Mouse (Mus musculus) myocyte (in vitro differentiated cells): ENCODE measurements around the gene Ankrd13b. TPM values are rescaled to one million over a fixed set of nuclear protein-coding genes. Genes with fewer than 3 reads are reported as not detected.

Experiments used
- H3K27me3 ChIP-seq: one replicate; pipeline ENCODE4 v1.6.1; 2011; ENCODE audit not compliant: control insufficient read depth, insufficient read depth, insufficient read length
- H3K36me3 ChIP-seq: one replicate; pipeline ENCODE4 v1.6.1; 2011; ENCODE audit not compliant: control insufficient read depth, insufficient read depth
- H3K4me2 ChIP-seq: one replicate; pipeline ENCODE4 v1.6.1; 2011; ENCODE audit warnings: low read depth, control low read depth
- H3K4me3 ChIP-seq: one replicate; pipeline ENCODE4 v1.5.1; 2011; ENCODE audit warnings: mild to moderate bottlenecking, control low read depth, moderate library complexity
- H3K79me2 ChIP-seq: one replicate; pipeline ENCODE4 v1.6.1; 2011; ENCODE audit not compliant: control insufficient read depth, insufficient read depth
- H3ac ChIP-seq: one replicate; pipeline ENCODE4 v1.6.1; 2011; ENCODE audit not compliant: control insufficient read depth, insufficient read length
- CEBPB ChIP-seq: IDR thresholded peaks from 2 replicates; pipeline ENCODE4 v1.6.1; 2011; ENCODE audit warnings: mild to moderate bottlenecking, moderate library complexity; ENCODE audit not compliant: poor library complexity, insufficient read depth, severe bottlenecking
- E2F4 ChIP-seq: IDR thresholded peaks from one replicate; pipeline ENCODE4 v1.6.1; 2011; ENCODE audit warnings: mild to moderate bottlenecking, control low read depth, moderate library complexity; ENCODE audit not compliant: insufficient read depth
- MAX ChIP-seq: IDR thresholded peaks from one replicate; pipeline ENCODE4 v1.6.1; 2011; ENCODE audit warnings: low read depth, mild to moderate bottlenecking, control low read depth
- MYOD1 ChIP-seq, 3 experiments: IDR thresholded peaks; one replicate each; pipeline ENCODE4 v1.6.1; 2011; ENCODE audit warnings: control low read depth in 2 of 3, low read depth in 2 of 3, mild to moderate bottlenecking in 2 of 3, moderate library complexity in 1 of 3; ENCODE audit not compliant: insufficient read length in 2 of 3, control insufficient read depth in 1 of 3
- MYOG ChIP-seq, 3 experiments: IDR thresholded peaks; one replicate each; pipeline ENCODE4 v1.6.1; 2011; ENCODE audit warnings: control low read depth in 2 of 3, low read depth in 2 of 3, mild to moderate bottlenecking in 2 of 3; ENCODE audit not compliant: insufficient read length in 2 of 3, control insufficient read depth in 1 of 3, insufficient read depth in 1 of 3
- POLR2A ChIP-seq: IDR thresholded peaks from one replicate; pipeline ENCODE4 v1.6.1; 2011; ENCODE audit warnings: low read depth, mild to moderate bottlenecking, control low read depth, moderate library complexity; ENCODE audit not compliant: insufficient read length
- POLR2AphosphoS2 ChIP-seq: IDR thresholded peaks from one replicate; pipeline ENCODE4 v1.6.1; 2011; ENCODE audit warnings: low read depth, control low read depth; ENCODE audit not compliant: insufficient read length
- REST ChIP-seq: IDR thresholded peaks from one replicate; pipeline ENCODE4 v1.6.1; 2011; ENCODE audit warnings: mild to moderate bottlenecking, control low read depth, moderate library complexity; ENCODE audit not compliant: insufficient read depth, insufficient read length
- SRF ChIP-seq: IDR thresholded peaks from one replicate; pipeline ENCODE4 v1.6.1; 2011; ENCODE audit warnings: low read depth; ENCODE audit not compliant: control insufficient read depth, insufficient read length
- TCF12 ChIP-seq: IDR thresholded peaks from one replicate; pipeline ENCODE4 v1.6.1; 2011; ENCODE audit warnings: mild to moderate bottlenecking, control low read depth; ENCODE audit not compliant: poor library complexity, insufficient read depth, severe bottlenecking
- TCF3 ChIP-seq: IDR thresholded peaks from one replicate; pipeline ENCODE4 v1.6.1; 2011; ENCODE audit warnings: low read depth, control low read depth; ENCODE audit not compliant: insufficient read length
- USF1 ChIP-seq: IDR thresholded peaks from one replicate; pipeline ENCODE4 v1.6.1; 2011; ENCODE audit warnings: low read depth, mild to moderate bottlenecking, control low read depth, moderate library complexity
- polyA plus RNA-seq: library from polyadenylated mRNA; unstranded; fragments of >200 nt; fragmentation: generic; extraction: Trizol; gene quantifications from one replicate; pipeline ENCODE4 v1.2.1, GENCODE M21; 2012; ENCODE audit warnings: missing spikeins

Ankrd13b gene
- polyA plus RNA-seq, 1 experiment = 46.0 TPM

DNA sequence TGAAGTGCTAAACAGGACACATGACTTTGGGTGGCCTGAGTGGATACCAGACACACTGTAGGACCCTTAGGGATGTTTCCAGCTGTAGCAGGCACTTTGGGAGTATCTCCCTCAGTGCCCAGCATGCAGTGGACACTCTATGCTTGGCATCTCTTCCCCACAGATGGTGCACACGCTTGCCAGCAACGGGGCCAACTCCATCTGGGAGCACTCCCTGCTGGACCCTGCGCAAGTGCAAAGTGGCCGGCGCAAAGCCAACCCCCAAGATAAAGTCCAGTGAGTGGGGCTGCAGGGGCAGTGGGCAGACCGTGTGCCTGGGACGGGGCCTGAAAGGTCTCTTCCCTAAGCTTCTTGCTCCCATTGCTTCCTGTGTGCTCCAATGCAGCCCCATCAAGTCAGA lies 9.9 kb upstream of the Ankrd13b start:
- Histone ChIP-seq H3ac (no peak overlapping the region), H3K4me2 (no peak overlapping the region), H3K27me3 (no peaks in the 10 kb centered on the region), H3K36me3 (peaks cover 7% of the 10 kb centered on the region), H3K4me3 (no peak overlapping the region), H3K79me2 (peaks cover 48% of the 10 kb centered on the region)
- no peak for TF ChIP-seq TCF3
- TF ChIP-seq SRF = no peak
- TF ChIP-seq CEBPB = no peak
- no peak for TF ChIP-seq MYOD1 (IDR thresholded peaks at IDR 0.05; ENCODE audit: control insufficient read depth in 1 of 3, insufficient read length in 2 of 3, low read depth in 2 of 3)
- no peak for TF ChIP-seq USF1
- no peak for TF ChIP-seq MYOG (IDR thresholded peaks at IDR 0.05; ENCODE audit: control insufficient read depth in 1 of 3, insufficient read depth in 1 of 3, insufficient read length in 2 of 3, low read depth in 2 of 3)
- TF ChIP-seq POLR2AphosphoS2 = no peak
- no peak for TF ChIP-seq POLR2A
- no peak for TF ChIP-seq REST
- no peak for TF ChIP-seq E2F4
- TF ChIP-seq TCF12 = no peak
- TF ChIP-seq MAX = no peak

DNA sequence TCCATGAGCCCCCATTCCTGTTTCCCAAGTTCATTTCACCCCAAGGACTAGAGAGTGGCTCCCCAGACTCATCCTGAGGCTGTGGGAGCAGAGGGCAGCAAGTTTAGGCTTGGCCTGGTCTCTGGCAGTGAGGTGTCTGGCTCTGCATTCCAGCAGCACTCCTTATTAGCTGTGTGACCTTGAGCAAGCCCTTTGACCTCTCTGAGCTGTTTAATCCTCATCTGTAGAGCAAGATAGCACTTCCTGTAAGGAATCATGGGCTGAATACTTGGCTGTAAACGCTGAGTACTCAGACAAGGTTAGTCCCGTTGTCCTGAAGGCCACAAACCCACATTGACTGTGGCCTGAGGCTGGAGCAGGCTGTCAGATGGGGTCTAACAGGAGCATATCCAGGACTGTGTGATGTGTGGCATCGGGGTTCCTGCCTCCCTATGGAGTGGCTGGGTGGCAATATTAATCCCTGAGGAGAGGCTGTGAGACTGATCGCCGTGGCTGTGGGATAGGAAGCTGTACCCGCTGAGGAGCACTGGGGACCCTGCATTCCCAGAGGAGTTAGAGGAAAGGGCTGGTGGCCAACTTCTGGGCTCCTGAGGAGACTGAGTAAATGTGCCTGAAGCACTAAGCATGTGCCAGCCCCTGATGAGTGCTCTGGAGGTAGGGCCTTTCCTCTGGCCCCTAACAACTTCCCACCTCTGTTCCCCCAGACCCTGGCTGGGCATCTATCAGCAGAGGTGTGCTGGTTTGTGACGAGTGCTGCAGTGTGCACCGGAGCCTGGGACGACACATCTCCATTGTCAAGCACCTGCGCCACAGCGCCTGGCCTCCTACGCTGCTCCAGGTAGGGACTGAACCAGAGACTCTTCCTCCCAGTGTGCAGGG lies 9.0 kb upstream of the Ankrd13b start:
- TF ChIP-seq TCF12 (no peak), TCF3 (no peak), MYOG (IDR thresholded peaks at IDR 0.05; ENCODE audit: control insufficient read depth in 1 of 3, insufficient read depth in 1 of 3, insufficient read length in 2 of 3, low read depth in 2 of 3) (no peak), E2F4 (no peak), MAX (no peak), POLR2AphosphoS2 (no peak), POLR2A (no peak), USF1 (no peak), CEBPB (no peak), MYOD1 (IDR thresholded peaks at IDR 0.05; ENCODE audit: control insufficient read depth in 1 of 3, insufficient read length in 2 of 3, low read depth in 2 of 3) (no peak)
- Histone ChIP-seq H3K27me3 (no peaks in the 10 kb centered on the region), H3ac (no peak overlapping the region), H3K4me2 (no peak overlapping the region), H3K4me3 (no peak overlapping the region), H3K36me3 (peaks cover 7% of the 10 kb centered on the region), H3K79me2 (peaks cover 55% of the 10 kb centered on the region)

DNA sequence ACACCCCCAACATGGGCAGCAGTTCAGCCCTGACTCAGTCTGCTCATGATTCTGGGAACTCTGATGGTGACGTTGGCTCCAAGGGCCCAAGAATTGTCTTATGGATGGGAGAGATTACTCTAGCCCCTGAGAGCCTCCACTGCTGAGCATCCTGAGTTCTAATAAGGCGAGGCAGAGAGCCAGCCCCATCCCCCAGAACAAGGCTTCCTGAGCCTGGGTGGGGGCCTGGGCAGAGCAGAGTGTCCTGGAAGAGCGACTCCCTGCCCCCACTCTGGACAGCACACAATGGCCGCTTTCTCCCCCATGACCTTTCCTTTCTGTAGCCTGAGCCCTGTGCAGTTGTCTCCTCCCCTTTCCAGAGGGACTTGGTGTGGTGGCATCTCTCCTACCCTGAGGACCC lies 8.4 kb upstream of the Ankrd13b start:
- no peak overlapping the region for H3K4me2 ChIP-seq

DNA sequence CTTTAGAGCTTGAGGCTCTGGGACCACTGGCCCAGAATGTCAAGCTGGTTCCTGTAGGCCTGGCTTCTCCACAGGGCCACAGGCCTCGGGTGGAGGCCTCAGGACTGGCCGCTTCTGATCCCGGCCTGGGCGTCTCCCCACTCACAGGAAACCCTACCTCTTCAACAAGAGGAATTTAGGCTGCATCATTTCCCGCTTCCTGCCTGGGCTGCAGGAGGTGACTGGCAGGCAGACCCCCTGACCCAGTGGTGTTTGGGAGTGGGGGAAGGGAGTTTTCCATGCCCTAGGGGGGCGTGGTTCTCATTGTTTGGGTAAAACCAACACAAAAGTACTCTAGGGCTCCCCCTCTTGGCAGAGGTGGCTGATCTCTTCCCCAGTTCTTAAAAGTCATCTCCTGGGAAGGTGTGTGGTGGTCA lies 7.9 kb upstream of the Ankrd13b start:
- Histone ChIP-seq H3ac (no peak overlapping the region), H3K36me3 (peaks cover 5% of the 10 kb centered on the region), H3K27me3 (no peaks in the 10 kb centered on the region), H3K4me3 (no peak overlapping the region), H3K79me2 (peaks cover 55% of the 10 kb centered on the region), H3K4me2 (no peak overlapping the region)
- TF ChIP-seq MAX = no peak
- no peak for TF ChIP-seq USF1
- no peak for TF ChIP-seq POLR2AphosphoS2
- no peak for TF ChIP-seq MYOG (IDR thresholded peaks at IDR 0.05; ENCODE audit: control insufficient read depth in 1 of 3, insufficient read depth in 1 of 3, insufficient read length in 2 of 3, low read depth in 2 of 3)
- TF ChIP-seq TCF3 = no peak

More for the DNA sequence above, 8.4 kb upstream of the Ankrd13b start:
- TF ChIP-seq SRF (no peak), TCF3 (no peak), REST (no peak), MAX (no peak)
- Histone ChIP-seq H3K4me3 (no peak overlapping the region), H3ac (no peak overlapping the region), H3K36me3 (peaks cover 7% of the 10 kb centered on the region), H3K27me3 (no peaks in the 10 kb centered on the region), H3K79me2 (peaks cover 55% of the 10 kb centered on the region)

DNA sequence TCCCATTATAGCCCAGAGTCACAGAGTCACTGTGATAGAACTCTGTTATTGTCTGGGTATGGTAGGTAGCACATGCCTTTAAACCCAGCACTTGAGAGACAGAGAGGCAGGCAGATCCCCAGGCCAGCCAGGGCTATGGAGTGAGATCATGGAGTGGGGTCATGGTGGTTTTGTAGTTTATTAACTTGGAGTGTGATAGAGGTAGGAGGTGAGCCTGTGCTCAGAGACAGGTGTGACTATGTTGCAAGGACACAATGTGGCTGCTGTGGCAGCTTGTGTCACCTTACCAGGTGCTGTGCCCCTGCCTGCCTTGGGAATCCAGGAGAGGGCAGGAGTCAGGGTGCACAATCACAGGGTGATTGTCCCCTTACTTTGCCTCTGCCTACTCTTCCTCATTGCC lies 6.0 kb upstream of the Ankrd13b start:
- Histone ChIP-seq H3K4me3 (no peak overlapping the region), H3K36me3 (no peaks in the 10 kb centered on the region), H3K4me2 (no peak overlapping the region), H3ac (no peak overlapping the region), H3K79me2 (peaks cover 55% of the 10 kb centered on the region), H3K27me3 (no peaks in the 10 kb centered on the region)
- TF ChIP-seq TCF12 (no peak), MYOG (IDR thresholded peaks at IDR 0.05; ENCODE audit: control insufficient read depth in 1 of 3, insufficient read depth in 1 of 3, insufficient read length in 2 of 3, low read depth in 2 of 3) (no peak), SRF (no peak), POLR2AphosphoS2 (no peak), MYOD1 (IDR thresholded peaks at IDR 0.05; ENCODE audit: control insufficient read depth in 1 of 3, insufficient read length in 2 of 3, low read depth in 2 of 3) (no peak), E2F4 (no peak), MAX (no peak), USF1 (no peak), POLR2A (no peak), REST (no peak), TCF3 (no peak), CEBPB (no peak)
